Mouse (Mus musculus): ENCODE data around the gene Ddx55.
A peak's percentile ranks its signal among the peaks of the same experiment; 100 is the strongest.

Ddx55 gene

GRCm38 (mm10) chr5:124552558-124553307, at the start of gene Ddx55:
Ddx55 (plus strand) TSS chr5:124552864.
- DNase-seq = peak; percentile 93

GRCm38 (mm10) chr5:124503742-124504141, 48.9 kb upstream of the Ddx55 start:
- DNase-seq = no peak

DNA sequence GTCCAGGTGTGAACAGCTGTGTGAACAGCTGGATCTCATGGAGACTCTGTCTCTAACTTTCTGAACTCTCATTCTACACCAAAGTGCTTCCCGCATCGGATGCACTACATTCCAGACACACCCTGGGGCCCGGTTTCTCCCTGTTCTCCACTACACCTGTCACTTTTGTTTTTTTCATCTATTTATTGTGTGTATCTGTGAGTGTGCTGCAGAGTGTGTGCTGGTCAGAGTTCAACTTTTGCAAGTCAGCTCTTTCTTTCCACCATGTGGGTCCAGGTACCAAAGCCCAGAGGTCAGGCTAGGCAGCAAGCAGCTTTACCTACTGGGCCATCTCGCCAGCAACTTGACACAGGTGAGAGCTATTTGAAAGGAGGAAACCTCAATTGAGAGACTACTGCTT, 47.4 kb upstream of the Ddx55 start:
- no peak for DNase-seq

DNA sequence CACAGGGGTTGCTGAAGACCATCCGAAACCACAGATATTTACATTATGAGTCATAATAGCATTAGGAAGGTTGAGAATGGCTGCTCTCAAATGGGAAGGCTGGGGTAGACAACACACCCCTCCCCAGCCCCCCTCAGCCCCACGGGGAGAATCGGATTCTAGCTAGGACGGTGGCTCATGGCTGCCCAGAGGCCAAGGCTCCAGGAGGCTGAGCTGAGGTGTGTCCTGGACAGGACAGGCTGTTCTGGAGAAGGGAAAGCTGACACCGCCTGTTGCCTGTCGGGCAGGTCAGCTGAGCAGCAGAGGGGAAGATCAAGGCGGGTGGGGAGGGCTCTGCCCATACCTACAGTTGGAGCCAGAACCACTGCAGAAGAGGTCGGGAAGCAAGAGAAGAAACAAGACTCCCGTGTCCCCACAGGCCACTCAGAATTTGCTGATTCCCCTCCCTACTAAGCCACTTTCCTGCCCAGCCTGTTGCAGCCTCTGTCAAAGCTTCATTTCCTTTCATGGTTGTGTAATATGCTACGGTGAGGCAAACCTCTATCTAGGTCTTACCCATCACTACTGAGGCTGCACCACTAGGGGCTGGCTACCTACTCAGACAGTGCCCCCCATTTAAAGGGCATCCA, 45.8 kb upstream of the Ddx55 start:
- no peak for DNase-seq

DNA sequence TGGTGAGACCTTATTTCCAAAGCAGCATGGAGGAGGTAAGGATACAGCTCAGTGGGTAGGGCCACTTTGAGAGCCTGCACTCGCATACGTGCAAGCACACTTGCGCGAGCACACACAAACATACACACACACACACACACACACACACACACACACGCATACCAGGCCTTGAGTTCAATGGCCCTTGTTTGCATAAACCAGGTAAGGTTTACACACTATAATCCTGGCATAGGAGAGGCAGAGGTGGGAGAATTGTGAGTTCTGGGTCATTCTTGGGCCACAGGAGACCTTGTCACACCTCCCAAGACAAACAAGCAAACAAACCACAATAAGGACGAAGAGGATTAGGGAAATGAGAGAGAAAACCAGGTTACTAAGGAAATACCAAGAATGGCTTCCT, 43.5 kb upstream of the Ddx55 start:
- DNase-seq = no peak

DNA sequence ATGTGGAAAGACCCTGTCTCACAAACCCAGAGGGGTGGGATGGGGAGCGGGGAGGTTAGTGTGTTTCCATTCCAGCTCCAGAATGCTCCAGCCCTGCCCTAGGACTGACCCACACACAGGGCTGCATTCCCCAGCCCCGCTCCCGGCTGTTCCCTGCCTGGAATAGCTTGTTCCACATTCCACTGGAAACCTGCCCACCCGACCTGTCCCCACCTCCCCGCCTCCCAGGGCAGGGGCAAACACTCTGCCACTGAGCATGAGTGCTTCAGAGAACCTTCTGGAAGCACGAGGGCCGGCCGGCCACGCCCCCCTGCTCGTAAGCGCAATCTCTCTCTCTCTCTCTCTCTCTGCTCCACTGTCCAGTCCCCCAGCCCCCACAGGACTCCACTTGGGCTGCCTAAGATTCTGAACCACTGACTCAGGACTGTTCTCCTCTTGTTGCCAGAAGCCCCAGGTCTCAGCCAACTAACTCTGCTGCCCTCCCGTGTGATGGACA, 42.9 kb upstream of the Ddx55 start:
- DNase-seq = peak in 1 of 2 experiments; percentile 20

- no peak for DNase-seq
These were observed 42.1 kb upstream of the Ddx55 start for GRCm38 (mm10) chr5:124510536-124511050.

DNA sequence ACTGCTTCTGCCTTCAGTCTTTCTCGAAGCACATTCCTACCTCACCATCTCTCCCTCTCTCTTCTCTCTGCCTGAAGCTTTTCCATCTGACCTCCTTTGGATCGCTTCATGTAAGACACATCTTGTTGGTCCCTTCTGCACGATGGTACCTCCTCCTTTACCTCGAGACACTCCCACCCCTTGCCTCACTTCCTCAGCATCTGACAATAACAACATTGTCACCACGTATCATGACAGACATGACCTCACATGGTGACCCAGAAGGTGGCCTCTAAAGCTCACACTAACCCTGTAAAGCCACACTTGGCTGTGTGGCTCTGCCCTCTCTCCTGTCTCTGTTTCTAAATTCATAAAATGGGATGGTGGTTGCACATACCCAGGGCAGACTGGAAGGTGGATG, 36.9 kb upstream of the Ddx55 start:
- DNase-seq = no peak

- DNase-seq = no peak
These were observed 34.0 kb upstream of the Ddx55 start for GRCm38 (mm10) chr5:124518648-124519047.

DNA sequence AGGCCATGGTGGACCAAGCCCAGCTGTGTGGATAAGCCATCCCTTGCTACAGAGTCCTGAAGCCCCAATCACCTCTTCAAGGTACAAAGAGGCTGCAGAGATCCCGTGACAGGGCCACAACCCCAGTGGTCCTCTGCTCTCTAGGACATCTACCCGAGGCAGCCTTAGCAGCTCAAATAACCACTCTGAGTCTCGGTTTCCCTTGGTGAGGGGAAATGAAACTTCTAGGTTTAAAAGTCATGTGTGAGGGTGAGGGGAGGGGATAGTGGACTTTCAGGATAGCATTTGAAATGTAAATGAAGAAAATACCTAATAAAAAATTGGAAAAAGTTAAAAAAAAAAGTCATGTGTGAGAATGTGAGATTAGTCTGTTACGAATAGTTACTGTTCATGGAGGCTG, 31.1 kb upstream of the Ddx55 start:
- no peak for DNase-seq

DNA sequence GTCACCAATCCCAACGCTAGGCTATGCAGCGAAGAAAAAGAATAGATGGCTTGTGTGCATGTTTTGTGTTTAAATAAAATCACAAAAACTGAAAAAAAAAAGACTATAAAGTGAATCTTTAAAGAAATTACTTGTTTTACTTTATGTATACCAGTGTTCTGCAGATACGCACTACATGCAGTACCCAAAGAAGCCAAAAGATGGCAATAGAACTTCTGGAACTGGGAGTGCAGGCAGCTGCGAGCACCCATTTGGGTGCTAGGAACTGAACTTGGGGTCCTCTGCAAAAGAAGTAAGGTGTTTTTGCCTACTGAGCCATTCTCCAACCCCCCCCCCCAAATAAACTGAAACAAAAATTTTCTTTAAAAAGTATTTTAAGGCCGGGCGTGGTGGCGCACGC, 29.6 kb upstream of the Ddx55 start:
- no peak for DNase-seq

DNA sequence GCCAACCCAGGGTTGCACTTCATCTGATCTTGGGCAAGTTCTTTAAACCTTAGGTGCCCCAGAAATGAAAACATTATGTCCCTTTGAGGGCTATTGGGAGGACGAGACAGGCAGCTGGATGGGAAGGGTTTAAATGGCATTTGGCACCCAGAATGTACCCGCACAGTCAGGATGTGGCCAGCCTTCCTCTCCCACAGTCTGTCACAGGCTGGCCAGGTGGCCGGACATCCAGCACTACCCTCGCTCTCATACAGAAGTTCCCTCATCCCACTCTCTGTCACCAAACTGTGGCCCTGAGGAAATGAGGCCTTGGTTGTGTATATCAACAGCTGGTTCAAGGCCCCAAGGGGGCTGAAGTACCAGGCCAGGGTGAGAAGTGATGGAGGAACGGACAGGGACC, 27.7 kb upstream of the Ddx55 start:
- no peak for DNase-seq

DNA sequence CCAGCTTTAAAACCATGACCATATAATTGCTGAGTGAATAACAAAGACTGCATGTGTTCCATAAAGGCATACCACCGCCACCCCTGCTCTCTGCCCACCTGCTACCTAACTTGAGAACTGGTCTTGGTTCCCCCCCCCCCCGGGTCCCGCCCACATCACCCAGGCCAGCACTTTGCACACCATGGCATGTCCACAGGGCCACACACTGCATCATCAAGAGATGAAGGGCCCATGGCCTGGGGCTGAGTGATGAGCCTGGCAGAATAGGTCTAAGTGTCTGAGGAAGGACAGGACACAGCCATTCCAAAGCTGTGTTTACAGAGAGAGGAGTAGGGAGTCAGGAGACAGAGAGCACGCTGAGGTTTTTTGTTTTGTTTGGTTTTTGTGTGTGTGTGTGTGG, 24.3 kb upstream of the Ddx55 start:
- no peak for DNase-seq

DNA sequence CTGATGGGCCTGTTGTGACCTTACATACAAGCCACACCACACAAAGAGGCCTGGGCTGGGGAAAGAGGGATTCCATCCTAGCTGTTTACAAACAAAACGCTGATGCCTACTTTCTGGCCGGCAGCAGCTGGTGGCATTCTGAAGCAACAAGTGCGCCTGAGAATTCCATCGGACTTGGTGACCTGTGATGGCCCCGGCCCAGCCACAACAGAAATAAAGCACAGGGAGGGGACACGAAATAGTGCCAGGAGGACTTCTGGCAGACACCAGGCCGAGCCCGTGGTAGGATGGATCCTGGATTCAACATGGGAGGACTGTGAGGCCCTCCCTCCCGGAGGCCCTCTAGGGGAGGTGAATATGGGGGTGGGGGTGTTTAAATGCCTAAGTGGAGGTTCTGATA, 23.9 kb upstream of the Ddx55 start:
- DNase-seq = no peak

- no peak for DNase-seq
These were observed 23.4 kb upstream of the Ddx55 start for GRCm38 (mm10) chr5:124529191-124529651.

DNA sequence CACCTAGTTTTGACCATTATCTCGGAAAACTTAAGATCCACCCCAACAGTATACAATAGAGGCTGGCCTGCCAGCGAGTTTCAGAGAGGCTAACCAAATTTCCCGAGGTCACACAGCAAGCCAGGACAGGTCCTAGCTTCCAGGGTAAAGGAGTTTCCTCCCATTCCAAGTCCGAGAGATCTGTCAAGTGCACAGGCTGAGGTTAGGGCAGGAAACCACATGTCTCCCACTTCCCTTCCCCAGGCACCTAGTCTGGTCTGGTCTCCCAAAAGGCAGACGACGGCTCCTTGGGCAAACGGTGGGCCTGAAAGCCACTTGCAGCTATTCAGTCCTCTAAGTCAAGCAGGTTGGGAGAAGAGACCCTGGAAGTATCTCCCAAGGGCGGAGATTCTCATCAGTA, 23.0 kb upstream of the Ddx55 start:
- peak in 1 of 2 experiments; percentile 4 for DNase-seq

DNA sequence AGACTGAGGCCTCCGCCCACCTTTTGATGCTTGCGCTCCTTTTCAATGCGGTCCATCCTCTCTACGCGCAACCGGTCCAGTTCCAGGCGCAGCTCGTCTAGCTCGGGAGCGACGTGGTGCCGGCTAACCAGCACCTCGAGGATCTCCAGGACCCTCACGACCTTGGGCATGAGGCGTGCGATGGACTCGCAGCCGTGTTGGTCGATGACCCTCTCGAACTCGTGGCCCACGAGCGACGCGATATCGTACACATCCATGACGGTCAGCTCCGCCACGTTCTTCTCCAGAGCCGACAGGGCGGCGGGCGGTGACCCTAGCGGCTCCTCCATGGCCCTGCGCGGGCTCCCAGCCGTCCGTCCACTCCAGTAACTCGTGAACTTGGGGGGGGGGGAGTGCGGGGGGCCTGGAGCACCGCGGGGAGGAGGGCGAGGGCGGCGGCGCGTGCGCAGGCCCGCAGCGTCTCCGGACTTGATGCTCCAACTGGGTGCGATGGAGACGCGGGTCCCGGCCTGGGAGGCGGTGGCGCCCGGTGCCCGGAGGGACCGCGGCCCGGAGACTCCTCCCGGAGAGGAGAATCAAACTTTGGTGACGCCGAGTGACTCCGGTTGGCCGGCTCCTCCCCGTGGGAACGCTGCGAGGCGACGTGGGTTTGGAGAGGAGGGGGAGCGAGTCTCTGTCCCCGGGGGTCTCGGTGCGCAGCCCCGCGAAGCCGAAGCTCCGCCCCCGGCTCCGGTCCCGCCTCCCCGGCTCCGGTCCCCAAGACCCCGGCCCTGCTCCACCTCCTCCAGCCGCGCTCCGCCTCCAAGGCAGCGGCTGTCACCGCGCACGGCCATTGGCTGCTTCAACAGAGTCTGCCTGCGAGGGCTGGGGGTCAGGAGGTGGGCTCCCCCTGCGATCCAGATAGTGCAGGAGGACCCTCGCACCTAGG, 21.7 kb upstream of the Ddx55 start, which contains the start of gene Rilpl1:
TSS of gene Rilpl1 (minus strand) at position 737 of the 928 bp plus-strand sequence.
- DNase-seq = peak; percentile 77 to 85

DNA sequence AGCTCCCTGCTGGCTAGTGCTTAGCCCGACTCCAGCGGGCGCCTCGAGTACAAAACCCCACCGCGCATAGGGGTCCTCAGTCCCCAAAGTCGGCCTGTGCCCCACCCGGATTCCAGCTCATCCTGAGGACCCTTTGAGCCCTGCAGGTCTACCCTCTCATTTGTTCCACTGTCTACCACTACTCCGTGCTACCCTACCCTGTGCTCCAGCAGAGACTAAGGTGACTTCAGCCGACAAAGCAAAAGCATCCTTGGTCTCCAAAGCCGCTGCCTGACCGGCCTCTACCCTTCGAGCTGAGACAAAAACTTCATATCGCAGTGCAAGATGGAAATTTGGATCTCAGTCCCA, 21.1 kb upstream of the Ddx55 start:
- DNase-seq = no peak

GRCm38 (mm10) chr5:124532451-124532850, 20.2 kb upstream of the Ddx55 start:
- peak in 1 of 2 experiments; percentile 5 for DNase-seq

GRCm38 (mm10) chr5:124535016-124535415, 17.6 kb upstream of the Ddx55 start:
- no peak for DNase-seq

DNA sequence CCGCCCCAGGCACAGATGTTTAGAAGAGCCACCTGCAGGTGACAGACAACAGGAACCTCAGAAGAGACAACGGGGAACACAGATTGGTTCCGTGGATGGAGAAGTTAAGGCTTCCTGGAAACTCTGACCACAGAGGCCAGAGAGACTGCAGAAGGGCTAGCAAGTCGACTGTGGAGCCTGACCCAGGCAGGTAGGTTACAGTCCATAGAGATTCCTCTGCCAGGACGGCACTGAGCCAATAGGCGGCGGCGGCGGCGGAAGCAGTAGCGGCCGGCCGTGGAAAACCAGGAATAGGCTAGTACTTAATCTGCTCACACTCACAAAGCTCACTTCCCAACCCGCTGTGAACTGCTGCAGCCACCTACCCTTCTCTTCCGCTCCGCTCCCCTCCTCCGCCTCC, 15.9 kb upstream of the Ddx55 start:
- peak; percentile 61 to 71 for DNase-seq

GRCm38 (mm10) chr5:124538813-124539792, 13.6 kb upstream of the Ddx55 start:
- peak; percentile 47 to 72 for DNase-seq
